Mouse (Mus musculus) limb, embryonic 13.5 days (tissue): ENCODE results near the gene Nmnat1. TPM values are rescaled to one million over a fixed set of nuclear protein-coding genes. Genes with fewer than 3 reads are reported as not detected.

Experiments
- ATAC-seq: fragments of 200-750 bp; cut with Nextera tagmentation; 2 replicates; pipeline ENCODE4 v1.8.0; 2017; ENCODE audit warnings: low read depth, moderate number of reproducible peaks, moderate TSS enrichment; ENCODE audit not compliant: low FRiP score
- H3K27ac ChIP-seq: fragments of 300-500 bp; sonication (generic); 2 replicates; pipeline ENCODE4 v1.5.1; 2015; ENCODE audit warnings: inconsistent platforms, mild to moderate bottlenecking, moderate library complexity
- H3K27me3 ChIP-seq: fragments of 300-500 bp; sonication (generic); 2 replicates; pipeline ENCODE4 v1.6.1; 2015; ENCODE audit warnings: mild to moderate bottlenecking, inconsistent platforms
- H3K36me3 ChIP-seq: fragments of 300-500 bp; sonication (generic); 2 replicates; pipeline ENCODE4 v1.6.1; 2015; ENCODE audit warnings: inconsistent platforms, mild to moderate bottlenecking, moderate library complexity
- H3K4me1 ChIP-seq: fragments of 300-500 bp; sonication (generic); 2 replicates; pipeline ENCODE4 v1.6.1; 2015; ENCODE audit warnings: inconsistent platforms
- H3K4me2 ChIP-seq: fragments of 300-500 bp; sonication (generic); replicated peaks from 2 replicates; pipeline ENCODE4 v1.6.1; 2015; ENCODE audit warnings: inconsistent platforms, mild to moderate bottlenecking, moderate library complexity
- H3K4me3 ChIP-seq: fragments of 300-500 bp; sonication (generic); 2 replicates; pipeline ENCODE4 v1.5.1; 2015; ENCODE audit warnings: moderate library complexity, mild to moderate bottlenecking, inconsistent platforms
- H3K9ac ChIP-seq: fragments of 300-500 bp; sonication (generic); 2 replicates; pipeline ENCODE4 v1.6.1; 2015; ENCODE audit warnings: mild to moderate bottlenecking, inconsistent platforms
- H3K9me3 ChIP-seq: fragments of 300-500 bp; sonication (generic); 2 replicates; pipeline ENCODE4 v1.6.1; 2016; ENCODE audit warnings: inconsistent platforms
- WGBS: fragments of 180-500 bp; shearing (Covaris S2); methylation state at CpG from one replicate; pipeline ENCODE4 v1.1.7; 2015; 5-methylcytosine and 5-hydroxymethylcytosine counted together
- polyA plus RNA-seq: library from polyadenylated mRNA; unstranded; fragments of >200 nt; fragmentation: Nextera tagmentation; extraction: Ambion mirVana; gene quantifications from 2 replicates; pipeline ENCODE4 v1.2.1, GENCODE M21; 2015

Gene Nmnat1
- polyA plus RNA-seq, 1 experiment from 2014 or later, result 10.5 TPM

DNA sequence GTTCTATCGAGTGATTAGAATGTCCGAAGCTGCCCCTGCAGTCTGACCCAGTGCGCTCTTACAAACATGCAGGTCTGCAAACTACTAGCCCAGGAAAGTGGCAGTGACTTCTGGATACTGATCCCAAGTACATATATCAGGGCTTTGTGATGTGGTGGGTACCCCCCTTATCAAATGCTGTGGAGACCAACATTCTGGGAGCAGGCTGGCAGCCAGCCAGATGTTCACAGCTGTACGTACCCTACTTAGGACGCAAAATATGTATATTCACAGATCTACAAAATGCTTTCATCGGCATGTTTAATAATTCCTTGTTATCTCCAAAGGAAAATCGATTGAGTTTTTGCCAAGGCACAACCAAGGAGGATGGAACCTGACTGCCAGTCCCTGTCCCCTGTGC lies 27.1 kb upstream of the Nmnat1 start:
- Histone ChIP-seq H3K27ac (no peak overlapping the region), H3K9ac (no peak overlapping the region), H3K9me3 (no peaks in the 10 kb centered on the region), H3K4me1 (no peaks in the 10 kb centered on the region), H3K4me3 (no peak overlapping the region), H3K36me3 (no peaks in the 10 kb centered on the region), H3K27me3 (no peaks in the 10 kb centered on the region), H3K4me2 (no peak overlapping the region)
- WGBS, result 83% methylated on average over 7 of the region's 7 CpGs
- ATAC-seq, result no peak

DNA sequence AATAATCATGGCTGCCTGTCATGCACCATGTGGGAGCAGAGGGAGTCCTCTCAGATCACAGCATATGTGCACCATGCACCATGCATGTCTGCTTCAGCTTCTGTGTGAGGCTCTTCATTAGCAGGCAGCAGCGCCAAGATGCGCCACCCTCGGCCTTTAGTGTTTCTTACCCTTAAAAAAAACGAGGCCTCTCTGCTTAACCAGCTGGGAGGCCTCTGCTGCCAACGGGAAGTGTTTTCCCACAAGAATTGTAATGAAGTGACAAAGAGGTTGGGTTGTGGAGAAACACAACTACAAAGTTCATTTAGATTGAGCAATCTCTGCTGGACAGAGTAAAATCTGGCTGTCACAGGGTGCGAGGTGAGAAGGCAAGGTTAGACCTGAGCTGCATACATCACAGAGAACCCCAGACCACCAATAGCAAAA lies 26.2 kb upstream of the Nmnat1 start:
- H3K9ac ChIP-seq, result no peak overlapping the region
- no peaks in the 10 kb centered on the region for H3K4me1 ChIP-seq
- H3K4me3 ChIP-seq, result no peak overlapping the region
- H3K4me2 ChIP-seq, result no peak overlapping the region
- no peaks in the 10 kb centered on the region for H3K9me3 ChIP-seq
- ATAC-seq, result no peak
- H3K27ac ChIP-seq, result no peak overlapping the region
- H3K36me3 ChIP-seq, result no peaks in the 10 kb centered on the region
- no peaks in the 10 kb centered on the region for H3K27me3 ChIP-seq
- WGBS, result 48% methylated on average over 6 of the region's 6 CpGs

DNA sequence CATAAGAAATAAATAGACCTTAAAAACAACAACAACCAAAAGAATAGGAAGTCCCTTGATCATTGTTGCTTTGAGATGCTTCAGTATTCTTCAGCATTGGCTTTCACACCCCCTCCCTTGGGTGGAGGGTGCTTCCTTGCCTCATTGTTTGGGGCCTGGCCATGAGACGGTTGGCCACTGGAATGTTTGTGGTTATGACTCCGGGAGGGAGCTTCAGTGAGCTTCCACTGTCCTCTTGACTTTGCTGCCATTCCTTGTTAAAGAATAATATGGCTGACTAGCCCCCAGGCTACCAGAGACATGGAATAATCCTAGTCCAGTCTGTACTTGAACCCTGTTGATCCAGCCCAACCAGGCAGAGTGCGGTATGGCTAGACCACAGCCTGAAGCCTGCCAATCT lies 21.9 kb upstream of the Nmnat1 start:
- no peak overlapping the region for H3K4me2 ChIP-seq
- 81% methylated on average over 3 of the region's 3 CpGs for WGBS
- H3K4me1 ChIP-seq, result peaks cover 10% of the 10 kb centered on the region
- H3K4me3 ChIP-seq, result no peak overlapping the region
- no peak overlapping the region for H3K27ac ChIP-seq
- no peak overlapping the region for H3K9ac ChIP-seq
- ATAC-seq, result no peak
- no peaks in the 10 kb centered on the region for H3K9me3 ChIP-seq
- H3K27me3 ChIP-seq, result no peaks in the 10 kb centered on the region
- peaks cover 14% of the 10 kb centered on the region for H3K36me3 ChIP-seq

DNA sequence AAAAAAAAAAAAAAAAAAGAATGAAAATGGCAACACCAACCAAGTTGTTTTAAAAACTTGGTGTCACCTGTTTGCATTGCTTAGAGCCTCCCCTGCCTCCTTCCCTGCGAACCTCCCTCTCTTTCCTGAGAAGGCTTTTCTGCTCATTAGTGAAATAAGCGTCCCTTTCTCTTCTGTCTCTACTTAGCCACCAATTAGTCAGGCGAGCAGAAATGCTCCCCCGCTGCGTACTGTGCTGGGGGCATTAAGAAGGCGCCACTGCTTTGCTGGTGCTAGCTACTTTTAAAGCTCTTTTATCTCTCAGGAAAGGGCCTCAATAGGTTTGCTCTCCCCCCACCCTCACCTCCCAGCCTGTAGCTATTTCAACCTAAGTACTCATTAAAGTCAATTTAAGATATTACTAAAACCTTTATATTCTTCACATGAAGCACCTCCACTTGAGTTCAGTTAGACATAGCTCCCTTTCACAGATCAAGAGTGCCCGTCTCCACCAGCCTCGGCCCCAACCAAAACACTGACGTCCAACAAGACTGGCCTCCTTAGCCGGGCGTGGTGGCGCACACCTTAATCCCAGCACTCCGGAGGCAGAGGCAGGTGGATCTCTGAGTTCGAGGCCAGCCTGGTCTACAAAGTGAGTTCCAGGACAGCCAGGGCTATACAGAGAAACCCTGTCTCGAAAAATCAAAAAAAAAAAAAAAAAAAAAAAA lies 20.4 kb upstream of the Nmnat1 start:
- H3K4me1 ChIP-seq, result peaks cover 10% of the 10 kb centered on the region
- H3K27ac ChIP-seq, result no peak overlapping the region; the same call in 1 of the 2 replicates
- H3K4me3 ChIP-seq, result no peak overlapping the region
- H3K36me3 ChIP-seq, result peaks cover 27% of the 10 kb centered on the region
- no peaks in the 10 kb centered on the region for H3K9me3 ChIP-seq
- no peak overlapping the region for H3K4me2 ChIP-seq
- no peaks in the 10 kb centered on the region for H3K27me3 ChIP-seq
- 43% methylated on average over 15 of the region's 15 CpGs for WGBS
- ATAC-seq, result peak; percentile 24; the same call in 1 of the 2 replicates
- no peak overlapping the region for H3K9ac ChIP-seq

- Histone ChIP-seq H3K36me3 (peaks cover 32% of the 10 kb centered on the region), H3K9me3 (no peaks in the 10 kb centered on the region), H3K4me1 (peaks cover 10% of the 10 kb centered on the region), H3K27me3 (no peaks in the 10 kb centered on the region), H3K4me2 (no peak overlapping the region), H3K9ac (no peak overlapping the region), H3K27ac (peak overlapping the region; percentile 78), H3K4me3 (no peak overlapping the region)
- ATAC-seq, result peak; percentile 37; the same call in 1 of the 2 replicates
- WGBS, result 21% methylated on average over 3 of the region's 3 CpGs
These were observed 19.9 kb upstream of the Nmnat1 start for GRCm38 (mm10) chr4:149504858-149505257.

DNA sequence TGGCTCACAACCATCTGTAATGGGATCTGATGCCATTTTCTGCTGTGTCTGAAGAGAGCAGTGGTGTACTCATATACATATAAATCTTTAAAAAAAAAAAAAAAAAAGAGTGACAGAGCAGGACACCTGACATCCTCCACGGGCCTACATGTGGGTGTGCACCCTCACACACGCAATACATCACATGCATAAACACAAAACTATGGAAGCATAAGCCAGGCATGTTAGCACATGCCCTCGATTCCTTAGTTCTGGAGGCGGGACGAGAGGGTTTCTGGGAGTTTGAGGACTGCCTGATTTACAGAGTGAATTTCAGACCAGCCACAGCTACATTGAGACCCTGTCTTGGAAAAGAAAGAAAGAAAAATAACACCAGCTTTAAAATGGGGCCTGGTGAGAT lies 19.4 kb upstream of the Nmnat1 start:
- H3K27ac ChIP-seq, result peak overlapping the region; percentile 78

GRCm38 (mm10) chr4:149499790-149500189 lies 14.8 kb upstream of the Nmnat1 start:
- H3K36me3 ChIP-seq, result peaks cover 70% of the 10 kb centered on the region
- WGBS, result 87% methylated on average over 5 of the region's 5 CpGs

More for the DNA sequence above, 19.4 kb upstream of the Nmnat1 start:
- Histone ChIP-seq H3K4me3 (no peak overlapping the region), H3K4me2 (no peak overlapping the region), H3K4me1 (peaks cover 10% of the 10 kb centered on the region), H3K27me3 (no peaks in the 10 kb centered on the region), H3K36me3 (peaks cover 36% of the 10 kb centered on the region), H3K9ac (no peak overlapping the region), H3K9me3 (no peaks in the 10 kb centered on the region)
- no peak for ATAC-seq
- WGBS, result 51% methylated on average over 5 of the region's 5 CpGs

DNA sequence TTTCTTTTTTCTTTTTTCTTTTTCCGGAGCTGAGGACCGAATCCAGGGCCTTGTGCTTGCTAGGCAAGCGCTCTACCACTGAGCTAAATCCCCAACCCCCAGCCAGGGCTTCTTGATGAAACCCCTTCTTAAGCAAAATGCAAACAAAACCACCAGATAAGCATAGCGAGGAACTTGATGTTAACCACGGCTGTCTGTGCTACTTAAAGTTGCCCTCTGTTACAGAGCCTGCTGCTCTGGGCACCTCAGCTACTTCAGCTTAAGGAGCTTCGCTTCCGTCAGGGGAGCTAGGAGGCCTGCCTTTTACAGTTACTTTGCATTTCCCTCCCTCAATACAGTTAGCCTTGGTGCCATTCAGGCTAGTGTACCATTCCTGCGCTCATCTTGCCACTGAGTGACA lies 13.9 kb upstream of the Nmnat1 start:
- Histone ChIP-seq H3K4me2 (no peak overlapping the region), H3K27ac (no peak overlapping the region), H3K36me3 (peaks cover 78% of the 10 kb centered on the region), H3K27me3 (no peaks in the 10 kb centered on the region), H3K4me1 (peaks cover 13% of the 10 kb centered on the region), H3K4me3 (no peak overlapping the region), H3K9me3 (no peaks in the 10 kb centered on the region), H3K9ac (no peak overlapping the region)
- 93% methylated on average over 8 of the region's 8 CpGs for WGBS
- no peak for ATAC-seq

More at GRCm38 (mm10) chr4:149499790-149500189, 14.8 kb upstream of the Nmnat1 start:
- Histone ChIP-seq H3K27me3 (no peaks in the 10 kb centered on the region), H3K4me1 (peaks cover 19% of the 10 kb centered on the region), H3K4me2 (no peak overlapping the region), H3K9ac (no peak overlapping the region), H3K4me3 (no peak overlapping the region), H3K9me3 (no peaks in the 10 kb centered on the region), H3K27ac (no peak overlapping the region)
- no peak for ATAC-seq

DNA sequence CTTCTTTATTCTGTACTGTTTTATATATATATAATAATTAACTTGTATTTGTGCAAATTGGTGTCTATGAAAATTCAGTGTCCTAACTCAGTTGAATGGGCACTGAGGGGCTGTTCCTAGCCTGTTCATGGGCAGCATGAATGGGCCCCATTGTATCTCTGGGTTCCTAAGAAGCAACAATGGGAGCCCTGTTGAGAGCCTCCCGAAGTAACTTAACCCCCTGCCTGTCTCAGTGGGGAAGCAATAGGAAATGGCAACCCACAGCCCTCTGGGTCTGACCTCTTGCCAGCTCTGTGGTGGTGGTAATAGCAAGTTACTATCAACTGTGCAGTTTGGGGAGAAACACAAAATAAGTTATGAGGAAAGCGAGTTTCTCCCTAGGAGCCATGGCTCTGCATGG lies 11.6 kb upstream of the Nmnat1 start:
- no peaks in the 10 kb centered on the region for H3K27me3 ChIP-seq
- H3K36me3 ChIP-seq, result peaks cover 84% of the 10 kb centered on the region
- H3K4me3 ChIP-seq, result no peak overlapping the region
- no peak for ATAC-seq
- H3K9me3 ChIP-seq, result no peaks in the 10 kb centered on the region
- H3K27ac ChIP-seq, result peak overlapping the region; percentile 33; the same call in 1 of the 2 replicates
- WGBS, result 61% methylated on average over 2 of the region's 2 CpGs
- no peak overlapping the region for H3K9ac ChIP-seq
- peaks cover 13% of the 10 kb centered on the region for H3K4me1 ChIP-seq
- no peak overlapping the region for H3K4me2 ChIP-seq

DNA sequence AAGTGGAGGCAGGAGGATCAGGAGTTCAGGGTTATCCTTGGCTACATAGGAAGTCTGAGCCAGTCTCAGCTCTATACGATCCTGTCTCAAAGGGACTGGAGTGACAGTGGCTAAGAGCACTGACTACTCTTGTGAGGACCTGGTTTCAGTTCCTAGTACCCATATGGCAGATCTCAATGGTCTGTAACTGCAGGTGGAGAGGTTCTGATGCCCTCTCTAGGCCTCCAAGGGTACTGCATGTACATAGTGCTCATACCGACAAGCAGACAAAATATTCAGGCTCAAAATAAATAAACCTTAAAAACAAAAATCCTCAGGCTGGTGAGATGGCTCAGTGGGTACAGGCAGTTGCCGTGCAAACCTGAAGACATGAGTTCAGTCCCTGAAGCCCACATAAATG lies 6.1 kb upstream of the Nmnat1 start:
- Histone ChIP-seq H3K4me2 (no peak overlapping the region), H3K9me3 (no peaks in the 10 kb centered on the region), H3K27me3 (no peaks in the 10 kb centered on the region), H3K36me3 (peaks cover 86% of the 10 kb centered on the region), H3K27ac (no peak overlapping the region), H3K4me3 (no peak overlapping the region), H3K9ac (no peak overlapping the region), H3K4me1 (peaks cover 20% of the 10 kb centered on the region)
- WGBS, result 96% methylated on average over 3 of the region's 3 CpGs
- no peak for ATAC-seq

- Histone ChIP-seq H3K9me3 (no peaks in the 10 kb centered on the region), H3K4me1 (peaks cover 20% of the 10 kb centered on the region), H3K4me2 (no peak overlapping the region), H3K4me3 (no peak overlapping the region), H3K36me3 (peaks cover 73% of the 10 kb centered on the region), H3K27me3 (no peaks in the 10 kb centered on the region), H3K27ac (no peak overlapping the region), H3K9ac (no peak overlapping the region)
- no peak for ATAC-seq
- WGBS, result 93% methylated on average over 14 of the region's 14 CpGs
These were observed 4.6 kb upstream of the Nmnat1 start for GRCm38 (mm10) chr4:149489415-149490240.

GRCm38 (mm10) chr4:149487729-149488128 lies 2.7 kb upstream of the Nmnat1 start:
- no peak for ATAC-seq
- H3K9me3 ChIP-seq, result no peaks in the 10 kb centered on the region
- H3K9ac ChIP-seq, result no peak overlapping the region
- H3K36me3 ChIP-seq, result peaks cover 55% of the 10 kb centered on the region
- H3K4me3 ChIP-seq, result no peak overlapping the region
- H3K4me1 ChIP-seq, result peaks cover 27% of the 10 kb centered on the region
- H3K4me2 ChIP-seq, result 0 out of 2 replicates have a peak overlapping the region, but pooled peaks have one; percentile 11
- WGBS, result 93% methylated on average over 12 of the region's 12 CpGs
- no peak overlapping the region for H3K27ac ChIP-seq
- H3K27me3 ChIP-seq, result no peaks in the 10 kb centered on the region
